Mouse (Mus musculus): ENCODE results near the gene Wiz. TPM values are rescaled to one million over a fixed set of nuclear protein-coding genes. Genes with fewer than 3 reads are reported as not detected.

Gene Wiz
- polyA plus RNA-seq, 1 experiment from 2014 or later = 56.2 TPM

- DNase-seq (ENCODE audit: low spot score) (no peak), ATAC-seq (replicated peaks; ENCODE audit: low FRiP score) (no peak)
- H3K9me3 ChIP-seq (ENCODE audit: control insufficient read depth, low read length) = no peaks in the 10 kb centered on the region
- H3K4me1 ChIP-seq (replicated peaks; ENCODE audit: control insufficient read depth, insufficient read depth, low read length) = no peaks in the 10 kb centered on the region
- no peak overlapping the region for H3K27ac ChIP-seq (ENCODE audit: low read depth, low read length)
- no peaks in the 10 kb centered on the region for H3K36me3 ChIP-seq (ENCODE audit: control insufficient read depth, insufficient read depth, low read length)
- H3K9ac ChIP-seq (ENCODE audit: low read length) = no peak overlapping the region
- peaks cover 4% of the 10 kb centered on the region; the same call in 1 of the 2 replicates for H3K27me3 ChIP-seq (ENCODE audit: control insufficient read depth, insufficient read depth, low read length)
- no peak overlapping the region for H3K4me2 ChIP-seq (ENCODE audit: low read depth, low read length, severe bottlenecking)
- no peak overlapping the region for H3K4me3 ChIP-seq (ENCODE audit: low read depth, low read length)
- 92% methylated on average over 14 of the region's 14 CpGs for WGBS
These were observed 27.5 kb upstream of the Wiz start for GRCm38 (mm10) chr17:32416771-32417170.

GRCm38 (mm10) chr17:32415417-32416020, 26.3 kb upstream of the Wiz start:
- 54% methylated on average over 24 of the region's 24 CpGs for WGBS
- H3K4me1 ChIP-seq (replicated peaks; ENCODE audit: control insufficient read depth, insufficient read depth, low read length) = no peaks in the 10 kb centered on the region
- H3K27ac ChIP-seq (ENCODE audit: low read depth, low read length) = no peak overlapping the region
- no peak overlapping the region for H3K9ac ChIP-seq (ENCODE audit: low read length)
- H3K9me3 ChIP-seq (ENCODE audit: control insufficient read depth, low read length) = no peaks in the 10 kb centered on the region
- no peak overlapping the region for H3K4me3 ChIP-seq (ENCODE audit: low read depth, low read length)
- DNase-seq (ENCODE audit: low spot score) = no peak
- H3K27me3 ChIP-seq (ENCODE audit: control insufficient read depth, insufficient read depth, low read length) = peaks cover 4% of the 10 kb centered on the region; the same call in 1 of the 2 replicates
- no peak overlapping the region for H3K4me2 ChIP-seq (ENCODE audit: low read depth, low read length, severe bottlenecking)
- ATAC-seq (replicated peaks; ENCODE audit: low FRiP score) = no peak
- H3K36me3 ChIP-seq (ENCODE audit: control insufficient read depth, insufficient read depth, low read length) = no peaks in the 10 kb centered on the region

GRCm38 (mm10) chr17:32411898-32412297, 22.7 kb upstream of the Wiz start:
- no peak for ATAC-seq (replicated peaks; ENCODE audit: low FRiP score)
- no peak overlapping the region for H3K27ac ChIP-seq (ENCODE audit: low read depth, low read length)
- no peaks in the 10 kb centered on the region for H3K36me3 ChIP-seq (ENCODE audit: control insufficient read depth, insufficient read depth, low read length)
- H3K27me3 ChIP-seq (ENCODE audit: control insufficient read depth, insufficient read depth, low read length) = peaks cover 4% of the 10 kb centered on the region; the same call in 1 of the 2 replicates
- no peaks in the 10 kb centered on the region for H3K4me1 ChIP-seq (replicated peaks; ENCODE audit: control insufficient read depth, insufficient read depth, low read length)
- no peak overlapping the region for H3K4me3 ChIP-seq (ENCODE audit: low read depth, low read length)
- no peaks in the 10 kb centered on the region for H3K9me3 ChIP-seq (ENCODE audit: control insufficient read depth, low read length)
- WGBS = 90% methylated on average over 6 of the region's 6 CpGs
- H3K9ac ChIP-seq (ENCODE audit: low read length) = no peak overlapping the region
- no peak for DNase-seq (ENCODE audit: low spot score)
- H3K4me2 ChIP-seq (ENCODE audit: low read depth, low read length, severe bottlenecking) = no peak overlapping the region

- H3K36me3 ChIP-seq (ENCODE audit: control insufficient read depth, insufficient read depth, low read length) = no peaks in the 10 kb centered on the region
- peaks cover 5% of the 10 kb centered on the region; the same call in 1 of the 2 replicates for H3K27me3 ChIP-seq (ENCODE audit: control insufficient read depth, insufficient read depth, low read length)
- ATAC-seq (replicated peaks; ENCODE audit: low FRiP score) (no peak), DNase-seq (ENCODE audit: low spot score) (no peak)
- no peaks in the 10 kb centered on the region for H3K4me1 ChIP-seq (replicated peaks; ENCODE audit: control insufficient read depth, insufficient read depth, low read length)
- H3K27ac ChIP-seq (ENCODE audit: low read depth, low read length) = no peak within 1 kb of the TSS
- H3K4me2 ChIP-seq (ENCODE audit: low read depth, low read length, severe bottlenecking) = no peak within 1 kb of the TSS
- H3K9ac ChIP-seq (ENCODE audit: low read length) = no peak within 1 kb of the TSS
- 80% methylated on average over 8 of the region's 8 CpGs for WGBS
- no peak within 1 kb of the TSS for H3K4me3 ChIP-seq (ENCODE audit: low read depth, low read length)
- H3K9me3 ChIP-seq (ENCODE audit: control insufficient read depth, low read length) = no peaks in the 10 kb centered on the region
These were observed 14.2 kb upstream of the Wiz start, which contains the start of gene Rasal3 for GRCm38 (mm10) chr17:32403417-32403816. Gene Rasal3 (minus strand): TSS chr17:32403583.

- Histone ChIP-seq H3K27ac (ENCODE audit: low read depth, low read length) (no peak overlapping the region), H3K4me2 (ENCODE audit: low read depth, low read length, severe bottlenecking) (no peak overlapping the region), H3K9ac (ENCODE audit: low read length) (no peak overlapping the region), H3K9me3 (ENCODE audit: control insufficient read depth, low read length) (no peaks in the 10 kb centered on the region), H3K36me3 (ENCODE audit: control insufficient read depth, insufficient read depth, low read length) (no peaks in the 10 kb centered on the region), H3K4me3 (ENCODE audit: low read depth, low read length) (no peak overlapping the region), H3K27me3 (ENCODE audit: control insufficient read depth, insufficient read depth, low read length) (peaks cover 10% of the 10 kb centered on the region), H3K4me1 (replicated peaks; ENCODE audit: control insufficient read depth, insufficient read depth, low read length) (no peaks in the 10 kb centered on the region)
- WGBS = 80% methylated on average over 11 of the region's 11 CpGs
- DNase-seq (ENCODE audit: low spot score) (no peak), ATAC-seq (replicated peaks; ENCODE audit: low FRiP score) (no peak)
These were observed 13.5 kb upstream of the Wiz start for GRCm38 (mm10) chr17:32402779-32403157.

GRCm38 (mm10) chr17:32402011-32402778, 13.0 kb upstream of the Wiz start:
- 91% methylated on average over 9 of the region's 9 CpGs for WGBS
- no peak overlapping the region for H3K4me3 ChIP-seq (ENCODE audit: low read depth, low read length)
- H3K36me3 ChIP-seq (ENCODE audit: control insufficient read depth, insufficient read depth, low read length) = no peaks in the 10 kb centered on the region
- H3K27ac ChIP-seq (ENCODE audit: low read depth, low read length) = no peak overlapping the region
- DNase-seq (ENCODE audit: low spot score) (no peak), ATAC-seq (replicated peaks; ENCODE audit: low FRiP score) (no peak)
- no peaks in the 10 kb centered on the region for H3K9me3 ChIP-seq (ENCODE audit: control insufficient read depth, low read length)
- H3K4me2 ChIP-seq (ENCODE audit: low read depth, low read length, severe bottlenecking) = no peak overlapping the region
- H3K27me3 ChIP-seq (ENCODE audit: control insufficient read depth, insufficient read depth, low read length) = peaks cover 16% of the 10 kb centered on the region
- H3K9ac ChIP-seq (ENCODE audit: low read length) = no peak overlapping the region
- H3K4me1 ChIP-seq (replicated peaks; ENCODE audit: control insufficient read depth, insufficient read depth, low read length) = no peaks in the 10 kb centered on the region

- ATAC-seq (replicated peaks; ENCODE audit: low FRiP score) (no peak), DNase-seq (ENCODE audit: low spot score) (peak; percentile 51)
- Histone ChIP-seq H3K4me1 (replicated peaks; ENCODE audit: control insufficient read depth, insufficient read depth, low read length) (peaks cover 4% of the 10 kb centered on the region; the same call in 1 of the 2 replicates), H3K9me3 (ENCODE audit: control insufficient read depth, low read length) (no peaks in the 10 kb centered on the region), H3K27me3 (ENCODE audit: control insufficient read depth, insufficient read depth, low read length) (peaks cover 68% of the 10 kb centered on the region), H3K4me3 (ENCODE audit: low read depth, low read length) (peak overlapping the region; percentile 14; the same call in 1 of the 2 replicates), H3K27ac (ENCODE audit: low read depth, low read length) (no peak overlapping the region), H3K36me3 (ENCODE audit: control insufficient read depth, insufficient read depth, low read length) (no peaks in the 10 kb centered on the region), H3K9ac (ENCODE audit: low read length) (no peak overlapping the region), H3K4me2 (ENCODE audit: low read depth, low read length, severe bottlenecking) (0 out of 2 replicates have a peak overlapping the region, but pooled peaks have one; percentile 24)
- 3% methylated on average over 37 of the region's 37 CpGs for WGBS
These were observed 7.0 kb upstream of the Wiz start for GRCm38 (mm10) chr17:32396266-32396665.

GRCm38 (mm10) chr17:32393944-32394343, 4.7 kb upstream of the Wiz start:
- peaks cover 69% of the 10 kb centered on the region for H3K27me3 ChIP-seq (ENCODE audit: control insufficient read depth, insufficient read depth, low read length)

More at GRCm38 (mm10) chr17:32393944-32394343, 4.7 kb upstream of the Wiz start:
- 89% methylated on average over 10 of the region's 10 CpGs for WGBS
- no peak for DNase-seq (ENCODE audit: low spot score)
- Histone ChIP-seq H3K9me3 (ENCODE audit: control insufficient read depth, low read length) (no peaks in the 10 kb centered on the region), H3K9ac (ENCODE audit: low read length) (no peak overlapping the region), H3K4me2 (ENCODE audit: low read depth, low read length, severe bottlenecking) (no peak overlapping the region), H3K27ac (ENCODE audit: low read depth, low read length) (no peak overlapping the region), H3K4me1 (replicated peaks; ENCODE audit: control insufficient read depth, insufficient read depth, low read length) (peaks cover 4% of the 10 kb centered on the region; the same call in 1 of the 2 replicates), H3K36me3 (ENCODE audit: control insufficient read depth, insufficient read depth, low read length) (no peaks in the 10 kb centered on the region), H3K4me3 (ENCODE audit: low read depth, low read length) (no peak overlapping the region)
- no peak for ATAC-seq (replicated peaks; ENCODE audit: low FRiP score)
